In the genomic region with DNA sequence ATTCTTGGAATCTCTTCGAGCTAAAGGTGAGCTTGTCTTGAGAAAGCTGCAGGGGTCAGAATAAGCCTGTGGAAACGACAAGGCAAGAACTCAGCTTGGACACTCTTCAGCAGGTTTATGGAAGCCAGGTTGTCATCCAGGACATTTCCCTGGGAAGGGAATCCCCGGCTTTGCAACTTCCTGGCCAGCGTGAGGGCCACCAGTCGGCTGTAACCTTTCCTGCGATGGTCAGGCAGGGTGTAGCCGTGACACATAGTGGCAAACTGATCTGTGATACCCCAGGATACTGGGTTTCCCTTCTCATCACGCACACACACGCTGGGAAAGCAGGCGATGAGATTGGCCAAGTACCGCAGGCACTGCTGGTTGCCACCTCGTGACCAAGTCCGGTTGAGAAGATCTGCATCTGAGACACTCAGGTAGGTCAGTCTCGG, we compare ENCODE assay signal across 9 mouse cellular contexts. TPM values are rescaled to one million over a fixed set of nuclear protein-coding genes. Genes with fewer than 3 reads are reported as not detected.
DNase-seq lines count a peak whose midpoint lies in the region; ATAC-seq and TF ChIP-seq lines count a peak whose summit lies in the region.
"Had no signal": no experiment of that assay in that cellular context is flagged by ENCODE, and none has a peak within 500 bp of the region (broad histone marks: within the 10 kb centered on the region; RNA-seq: fewer than 3 reads in every experiment).

No protein-coding gene starts in this region.

- no peak overlapping the region for H3K9ac ChIP-seq in lung, embryonic 16.5 days (ENCODE audit: low read length)
- no peak overlapping the region for H3K9ac ChIP-seq in hindbrain, embryonic 15.5 days
- H3K9ac ChIP-seq in midbrain, postnatal 0 days (replicated peaks; ENCODE audit: low read length, poor library complexity, severe bottlenecking): no peak overlapping the region

- no peaks in the 10 kb centered on the region for H3K27me3 ChIP-seq in lung, embryonic 16.5 days (ENCODE audit: control insufficient read depth, insufficient read depth, low read depth, low read length)
- H3K27me3 ChIP-seq in hindbrain, embryonic 15.5 days: no peaks in the 10 kb centered on the region
- no peaks in the 10 kb centered on the region for H3K27me3 ChIP-seq in midbrain, postnatal 0 days (ENCODE audit: insufficient read depth, low read length)

- H3K27ac ChIP-seq in lung, embryonic 16.5 days (ENCODE audit: low read length): no peak overlapping the region
- no peak overlapping the region for H3K27ac ChIP-seq in hindbrain, embryonic 15.5 days (replicated peaks)
- no peak overlapping the region for H3K27ac ChIP-seq in midbrain, postnatal 0 days (ENCODE audit: low read depth, low read length)

- WGBS in lung, embryonic 16.5 days: 6% methylated on average over 14 of the region's 14 CpGs
- 12% methylated on average over 13 of the region's 14 CpGs for WGBS in hindbrain, embryonic 15.5 days
- 16% methylated on average over 14 of the region's 14 CpGs for WGBS in midbrain, postnatal 0 days

- no peak for DNase-seq in lung, adult 18-20 months
- peak; percentile 21 for DNase-seq in embryo, embryonic 10 days (ENCODE audit: low spot score)
- DNase-seq in midbrain, postnatal 0 days (ENCODE audit: low spot score): peak; percentile 8
- DNase-seq in layer of hippocampus, postnatal 14 days (ENCODE audit: low spot score in 2 of 2): no peak
- no peak for DNase-seq in right cerebral cortex, adult 18-20 months
- DNase-seq in layer of hippocampus, adult 8-10 months (ENCODE audit: low spot score in 2 of 2): no peak

- H3K4me1 ChIP-seq in lung, embryonic 16.5 days (replicated peaks; ENCODE audit: control insufficient read depth, insufficient read depth, low read length): no peaks in the 10 kb centered on the region
- peaks cover 7% of the 10 kb centered on the region; the same call in 1 of the 2 replicates for H3K4me1 ChIP-seq in hindbrain, embryonic 15.5 days (replicated peaks)
- H3K4me1 ChIP-seq in midbrain, postnatal 0 days (ENCODE audit: insufficient read depth, low read length): peaks cover 2% of the 10 kb centered on the region; the same call in 1 of the 2 replicates

- no peaks in the 10 kb centered on the region for H3K9me3 ChIP-seq in lung, embryonic 16.5 days (ENCODE audit: control insufficient read depth, low read length)
- H3K9me3 ChIP-seq in hindbrain, embryonic 15.5 days: no peaks in the 10 kb centered on the region
- no peaks in the 10 kb centered on the region for H3K9me3 ChIP-seq in midbrain, postnatal 0 days (ENCODE audit: low read length)

- H3K4me3 ChIP-seq in lung, embryonic 16.5 days (ENCODE audit: low read length): no peak overlapping the region
- peak overlapping the region; percentile 15; the same call in 1 of the 2 replicates for H3K4me3 ChIP-seq in hindbrain, embryonic 15.5 days
- H3K4me3 ChIP-seq in midbrain, postnatal 0 days (ENCODE audit: low read depth, low read length): peak overlapping the region; percentile 6; the same call in 1 of the 2 replicates
- H3K4me3 ChIP-seq: myocyte had no signal

- no peak for ATAC-seq in lung, embryonic 16.5 days (ENCODE audit: low read depth)
- peak; percentile 54; the same call in 1 of the 2 replicates for ATAC-seq in hindbrain, embryonic 15.5 days (ENCODE audit: low FRiP score, low read depth)
- ATAC-seq in midbrain, postnatal 0 days (ENCODE audit: low FRiP score): 0 out of 2 replicates have a peak, but pooled peaks have one; percentile 34

- H3K36me3 ChIP-seq in lung, embryonic 16.5 days (ENCODE audit: control insufficient read depth, insufficient read depth, low read length): no peaks in the 10 kb centered on the region
- no peaks in the 10 kb centered on the region for H3K36me3 ChIP-seq in hindbrain, embryonic 15.5 days
- peaks cover 4% of the 10 kb centered on the region; the same call in 1 of the 2 replicates for H3K36me3 ChIP-seq in midbrain, postnatal 0 days (ENCODE audit: insufficient read depth, low read length)

- peak; percentile 14; the same call in 1 of the 2 replicates for TF ChIP-seq CTCF in midbrain, postnatal 0 days (IDR thresholded peaks at IDR 0.05)

- H3K4me2 ChIP-seq in lung, embryonic 16.5 days (ENCODE audit: low read depth, low read length): peak overlapping the region; percentile 31
- H3K4me2 ChIP-seq in hindbrain, embryonic 15.5 days: peak overlapping the region; percentile 46
- peak overlapping the region; percentile 29 for H3K4me2 ChIP-seq in midbrain, postnatal 0 days (ENCODE audit: low read depth, low read length, poor library complexity, severe bottlenecking)

RNA-seq across cellular contexts. Expression of a gene that starts 9.4 kb away (rescaled TPM):
- not detected in 2 replicates for polyA plus RNA-seq in lung, embryonic 16.5 days (2015; fragmentation: Nextera tagmentation; extraction: Ambion mirVana)
- not detected in 2 replicates for polyA plus RNA-seq in hindbrain, embryonic 15.5 days (2015; fragmentation: Nextera tagmentation; extraction: Ambion mirVana)
- total RNA-seq in midbrain, postnatal 0 days (2014; rRNA removed): not detected in 2 replicates
- not detected in 2 replicates for polyA plus RNA-seq in midbrain, postnatal 0 days (2015; fragmentation: Nextera tagmentation; extraction: Ambion mirVana)
- total RNA-seq in layer of hippocampus, postnatal 14 days (2021): not detected
- total RNA-seq in layer of hippocampus, adult 8-10 months (2022): not detected
- polyA plus RNA-seq: myocyte had no signal

RNA-seq across cellular contexts. Expression of a gene that starts 24.4 kb away (rescaled TPM):
- polyA plus RNA-seq in lung, embryonic 16.5 days (2015; fragmentation: Nextera tagmentation; extraction: Ambion mirVana): 3.8 and 4.1 TPM in 2 replicates
- 0.53 and 1.1 TPM in 2 replicates for polyA plus RNA-seq in hindbrain, embryonic 15.5 days (2015; fragmentation: Nextera tagmentation; extraction: Ambion mirVana)
- 0.38 and 2.2 TPM in 2 replicates for total RNA-seq in midbrain, postnatal 0 days (2014; rRNA removed)
- polyA plus RNA-seq in midbrain, postnatal 0 days (2015; fragmentation: Nextera tagmentation; extraction: Ambion mirVana): 0.86 and 1.3 TPM in 2 replicates
- total RNA-seq in layer of hippocampus, postnatal 14 days (2021): under 1 TPM in 1 of 2 experiments, not detected in 1; 0.28 TPM
- under 1 TPM in 1 of 4 experiments, not detected in 3; 0.43 TPM for total RNA-seq in layer of hippocampus, adult 8-10 months (2022)

RNA-seq across cellular contexts. Expression of a gene that starts 29.7 kb away (rescaled TPM):
- 40.1 and 40.6 TPM in 2 replicates for polyA plus RNA-seq in lung, embryonic 16.5 days (2015; fragmentation: Nextera tagmentation; extraction: Ambion mirVana)
- 22.3 and 24.0 TPM in 2 replicates for polyA plus RNA-seq in hindbrain, embryonic 15.5 days (2015; fragmentation: Nextera tagmentation; extraction: Ambion mirVana)
- total RNA-seq in midbrain, postnatal 0 days (2014; rRNA removed): 9.5 and 16.6 TPM in 2 replicates
- 16.1 and 16.6 TPM in 2 replicates for polyA plus RNA-seq in midbrain, postnatal 0 days (2015; fragmentation: Nextera tagmentation; extraction: Ambion mirVana)
- total RNA-seq in layer of hippocampus, postnatal 14 days (2021): 10 to 100 TPM; 39.9 to 46.2 TPM
- total RNA-seq in layer of hippocampus, adult 8-10 months (2022): 10 to 100 TPM; 47.6 to 59.2 (median 55.4) TPM

RNA-seq across cellular contexts. Expression of a gene that starts 30.1 kb away (rescaled TPM):
- polyA plus RNA-seq in lung, embryonic 16.5 days (2015; fragmentation: Nextera tagmentation; extraction: Ambion mirVana): 29.9 and 33.1 TPM in 2 replicates
- polyA plus RNA-seq in hindbrain, embryonic 15.5 days (2015; fragmentation: Nextera tagmentation; extraction: Ambion mirVana): 11.0 and 11.6 TPM in 2 replicates
- 2.8 and 3.9 TPM in 2 replicates for total RNA-seq in midbrain, postnatal 0 days (2014; rRNA removed)
- 6.7 and 9.0 TPM in 2 replicates for polyA plus RNA-seq in midbrain, postnatal 0 days (2015; fragmentation: Nextera tagmentation; extraction: Ambion mirVana)
- 1 to 10 TPM; 4.3 to 4.7 TPM for total RNA-seq in layer of hippocampus, postnatal 14 days (2021)
- total RNA-seq in layer of hippocampus, adult 8-10 months (2022): 1 to 10 TPM; 3.0 to 3.7 (median 3.3) TPM

Comparison
In these comparisons a context has a peak if more than half of its experiments do, and no peak if none do; other contexts are left out.
1. DNase-seq: peak in embryo, embryonic 10 days (single experiment) and midbrain, postnatal 0 days (single experiment); none in lung, adult 18-20 months (0 of 2), layer of hippocampus, postnatal 14 days (0 of 2), right cerebral cortex, adult 18-20 months (single experiment) and layer of hippocampus, adult 8-10 months (0 of 2).
2. Peak in every context shown above with its lines, with median percentiles within 50 percentile points of each other: H3K4me2 ChIP-seq.